Mouse (Mus musculus): ENCODE data around the gene Aadacl3.

DNA sequence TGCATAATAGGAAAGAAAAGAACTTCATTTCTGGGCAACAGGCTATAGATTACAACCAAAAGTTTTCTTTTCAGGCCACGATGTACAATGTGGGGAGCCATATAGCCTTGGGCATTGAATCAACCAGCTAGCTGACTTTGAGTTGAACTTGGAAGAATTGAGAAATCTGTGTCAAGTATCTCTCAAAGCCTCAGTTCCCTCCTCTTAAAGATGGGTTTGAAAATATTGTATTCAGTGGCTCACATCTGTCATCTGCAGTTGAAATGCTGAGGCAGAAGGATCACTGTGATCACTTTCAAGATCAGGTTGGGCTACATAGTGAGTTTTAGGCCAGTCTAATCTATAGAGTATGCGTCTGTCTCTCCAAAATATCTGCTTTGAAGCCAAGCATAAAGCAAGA, 10.3 kb downstream of the Aadacl3 start, which contains the start of gene Gm9944:
- TF ChIP-seq POLR2A (IDR thresholded peaks at IDR 0.05; ENCODE audit: low read depth, low read length) (no peak), CTCF (IDR thresholded peaks at IDR 0.05; ENCODE audit: extremely low read depth, insufficient read depth, insufficient read length, insufficient replicate concordance) (no peak)
